In genomic region chr10:128588775-128589463, GRCm38 (mm10) we compare ENCODE assay signal across 8 mouse cellular contexts. TPM values are rescaled to one million over a fixed set of nuclear protein-coding genes. Genes with fewer than 3 reads are reported as not detected.
A peak's percentile ranks its signal among the peaks of the same experiment; 100 is the strongest.
DNase-seq lines count a peak whose midpoint lies in the region; ATAC-seq and TF ChIP-seq lines count a peak whose summit lies in the region.

No protein-coding gene starts in this region.

- ATAC-seq in hindbrain, embryonic 11.5 days (ENCODE audit: low FRiP score), result peak; percentile 8; the same call in 1 of the 2 replicates
- no peak for ATAC-seq in limb, embryonic 14.5 days (ENCODE audit: low FRiP score, low read depth)
- ATAC-seq in cerebellum, adult (ENCODE audit: insufficient number of reproducible peaks, low FRiP score, low TSS enrichment), result no peak

- H3K36me3 ChIP-seq in spleen, adult 2 months (ENCODE audit: control insufficient read depth, insufficient read depth, low read length), result no peaks in the 10 kb centered on the region
- H3K36me3 ChIP-seq in hindbrain, embryonic 11.5 days (ENCODE audit: control insufficient read depth, insufficient read depth, low read length), result no peaks in the 10 kb centered on the region
- H3K36me3 ChIP-seq in limb, embryonic 14.5 days (ENCODE audit: control insufficient read depth, insufficient read depth, low read length), result no peaks in the 10 kb centered on the region

- peak overlapping the region; percentile 66 for H3K4me3 ChIP-seq in spleen, adult 2 months (ENCODE audit: extremely low read depth, insufficient read depth, insufficient read length)
- H3K4me3 ChIP-seq in hindbrain, embryonic 11.5 days (ENCODE audit: low read depth, low read length), result peak overlapping the region; percentile 66
- peak overlapping the region; percentile 62 for H3K4me3 ChIP-seq in limb, embryonic 14.5 days (replicated peaks; ENCODE audit: low read length)
- peak overlapping the region; percentile 68 for H3K4me3 ChIP-seq in olfactory bulb, adult 2 months (ENCODE audit: insufficient read depth, low read depth, low read length)

- H3K9ac ChIP-seq in hindbrain, embryonic 11.5 days (ENCODE audit: low read depth, low read length), result 0 out of 2 replicates have a peak overlapping the region, but pooled peaks have one; percentile 23
- peak overlapping the region; percentile 55 for H3K9ac ChIP-seq in limb, embryonic 14.5 days (ENCODE audit: low read depth, low read length, severe bottlenecking)

- TF ChIP-seq POLR2A in spleen, adult 2 months (IDR thresholded peaks at IDR 0.05; ENCODE audit: low read depth, low read length), result no peak
- TF ChIP-seq POLR2A in limb, embryonic 14.5 days (IDR thresholded peaks at IDR 0.05; ENCODE audit: borderline replicate concordance, extremely low read depth, insufficient read depth, insufficient read length), result no peak
- no peak for TF ChIP-seq POLR2A in olfactory bulb, adult 2 months (IDR thresholded peaks at IDR 0.05; ENCODE audit: insufficient read depth, low read depth, low read length)

- H3K27ac ChIP-seq in spleen, adult 2 months (ENCODE audit: insufficient read depth, low read length), result no peak overlapping the region
- H3K27ac ChIP-seq in hindbrain, embryonic 11.5 days (ENCODE audit: low read depth, low read length), result peak overlapping the region; percentile 30; the same call in 1 of the 2 replicates
- H3K27ac ChIP-seq in limb, embryonic 14.5 days (replicated peaks; ENCODE audit: low read depth, low read length), result peak overlapping the region; percentile 65; the same call in 1 of the 2 replicates
- no peak overlapping the region for H3K27ac ChIP-seq in olfactory bulb, adult 2 months (ENCODE audit: insufficient read depth, low read depth, low read length)

- peaks cover 6% of the 10 kb centered on the region for H3K4me1 ChIP-seq in spleen, adult 2 months (ENCODE audit: control insufficient read depth, insufficient read depth, insufficient read length)
- 0 out of 2 replicates have a peak, but pooled peaks cover 4% of the 10 kb centered on the region for H3K4me1 ChIP-seq in hindbrain, embryonic 11.5 days (replicated peaks; ENCODE audit: control insufficient read depth, insufficient read depth, low read length)
- H3K4me1 ChIP-seq in limb, embryonic 14.5 days (ENCODE audit: control insufficient read depth, insufficient read depth, low read length), result peaks cover 7% of the 10 kb centered on the region; the same call in 1 of the 2 replicates
- peaks cover 7% of the 10 kb centered on the region for H3K4me1 ChIP-seq in olfactory bulb, adult 2 months (ENCODE audit: control insufficient read depth, insufficient read depth, low read length)

- no peak for TF ChIP-seq CTCF in spleen, adult 2 months (IDR thresholded peaks at IDR 0.05; ENCODE audit: extremely low read depth, insufficient read depth, insufficient read length, insufficient replicate concordance)
- TF ChIP-seq CTCF in olfactory bulb, adult 2 months (IDR thresholded peaks at IDR 0.05; ENCODE audit: insufficient read depth, low read depth, low read length), result no peak

- WGBS in spleen, adult 2 months, result 15% methylated on average over 23 of the region's 23 CpGs
- 2% methylated on average over 23 of the region's 23 CpGs for WGBS in hindbrain, embryonic 11.5 days
- 2% methylated on average over 23 of the region's 23 CpGs for whole genome bisulfite sequencing in limb, embryonic 14.5 days
- WGBS in olfactory bulb, adult 2 months, result 9% methylated on average over 23 of the region's 23 CpGs

- peak overlapping the region; percentile 94 for H3K4me2 ChIP-seq in hindbrain, embryonic 11.5 days (replicated peaks; ENCODE audit: low read depth, low read length)
- H3K4me2 ChIP-seq in limb, embryonic 14.5 days (replicated peaks; ENCODE audit: low read depth, low read length, severe bottlenecking), result peak overlapping the region; percentile 99

- DNase-seq in spleen, adult 2 months (ENCODE audit: low read depth in 1 of 2, low spot score in 2 of 2), result no peak
- DNase-seq in spleen, adult 18-20 months, result no peak
- DNase-seq in hindbrain, embryonic 11.5 days (ENCODE audit: low spot score), result peak; percentile 34
- DNase-seq in limb, embryonic 14.5 days (ENCODE audit: low spot score), result no peak
- no peak for DNase-seq in frontal cortex, postnatal 25 days (ENCODE audit: low spot score in 2 of 2)
- DNase-seq in frontal cortex, postnatal 10 days (ENCODE audit: low spot score in 2 of 2), result no peak

- H3K9me3 ChIP-seq in hindbrain, embryonic 11.5 days (ENCODE audit: control insufficient read depth, low read length), result no peaks in the 10 kb centered on the region
- no peaks in the 10 kb centered on the region for H3K9me3 ChIP-seq in limb, embryonic 14.5 days (ENCODE audit: control insufficient read depth, low read length)

- peaks cover 11% of the 10 kb centered on the region for H3K27me3 ChIP-seq in spleen, adult 2 months (ENCODE audit: control insufficient read depth, insufficient read depth, low read length)
- H3K27me3 ChIP-seq in hindbrain, embryonic 11.5 days (ENCODE audit: control insufficient read depth, insufficient read depth, low read length), result peaks cover 35% of the 10 kb centered on the region
- peaks cover 31% of the 10 kb centered on the region for H3K27me3 ChIP-seq in limb, embryonic 14.5 days (ENCODE audit: control insufficient read depth, insufficient read depth, low read length)

RNA-seq across cellular contexts. Expression of gene Erbb3, which starts 0.5 kb away (rescaled TPM):
- 1.6 TPM in 2 replicates for polyA plus RNA-seq in spleen, adult 2 months (2012; rRNA removed)
- polyA plus RNA-seq in hindbrain, embryonic 11.5 days (2014; fragmentation: Nextera tagmentation; extraction: Ambion mirVana), result 4.6 and 7.0 TPM in 2 replicates
- polyA plus RNA-seq in limb, embryonic 14.5 days (2012; rRNA removed), result 17.5 and 18.2 TPM in 2 replicates
- polyA plus RNA-seq in limb, embryonic 14.5 days (2014; fragmentation: Nextera tagmentation; extraction: Ambion mirVana), result 19.6 and 21.1 TPM in 2 replicates
- polyA plus RNA-seq in olfactory bulb, adult 2 months (2012; ENCODE audit: insufficient read depth, insufficient read length, low replicate concordance, missing spikeins), result not detected in 2 replicates

RNA-seq across cellular contexts. Expression of gene Pa2g4, which starts 23.1 kb away (rescaled TPM):
- polyA plus RNA-seq in spleen, adult 2 months (2012; rRNA removed), result 16.8 and 18.9 TPM in 2 replicates
- polyA plus RNA-seq in hindbrain, embryonic 11.5 days (2014; fragmentation: Nextera tagmentation; extraction: Ambion mirVana), result 220 and 243 TPM in 2 replicates
- polyA plus RNA-seq in limb, embryonic 14.5 days (2012; rRNA removed), result 111 and 186 TPM in 2 replicates
- 207 and 210 TPM in 2 replicates for polyA plus RNA-seq in limb, embryonic 14.5 days (2014; fragmentation: Nextera tagmentation; extraction: Ambion mirVana)
- polyA plus RNA-seq in olfactory bulb, adult 2 months (2012; ENCODE audit: insufficient read depth, insufficient read length, low replicate concordance, missing spikeins), result not detected in 2 replicates

RNA-seq across cellular contexts. Expression of gene Rps26, which starts 37.6 kb away (rescaled TPM):
- polyA plus RNA-seq in spleen, adult 2 months (2012; rRNA removed), result 929 and 934 TPM in 2 replicates
- 596 and 615 TPM in 2 replicates for polyA plus RNA-seq in hindbrain, embryonic 11.5 days (2014; fragmentation: Nextera tagmentation; extraction: Ambion mirVana)
- polyA plus RNA-seq in limb, embryonic 14.5 days (2012; rRNA removed), result 1,619 and 1,662 TPM in 2 replicates
- polyA plus RNA-seq in limb, embryonic 14.5 days (2014; fragmentation: Nextera tagmentation; extraction: Ambion mirVana), result 1,135 and 1,177 TPM in 2 replicates
- polyA plus RNA-seq in olfactory bulb, adult 2 months (2012; ENCODE audit: insufficient read depth, insufficient read length, low replicate concordance, missing spikeins), result not detected in 2 replicates

RNA-seq across cellular contexts. Expression of gene Rpl41, which starts 39.8 kb away (rescaled TPM):
- 2,135 and 2,270 TPM in 2 replicates for polyA plus RNA-seq in spleen, adult 2 months (2012; rRNA removed)
- 2,785 and 2,836 TPM in 2 replicates for polyA plus RNA-seq in hindbrain, embryonic 11.5 days (2014; fragmentation: Nextera tagmentation; extraction: Ambion mirVana)
- polyA plus RNA-seq in limb, embryonic 14.5 days (2012; rRNA removed), result 2,621 and 3,931 TPM in 2 replicates
- 4,572 and 4,920 TPM in 2 replicates for polyA plus RNA-seq in limb, embryonic 14.5 days (2014; fragmentation: Nextera tagmentation; extraction: Ambion mirVana)
- polyA plus RNA-seq in olfactory bulb, adult 2 months (2012; ENCODE audit: insufficient read depth, insufficient read length, low replicate concordance, missing spikeins), result not detected in 2 replicates

RNA-seq across cellular contexts. Expression of gene Zc3h10, which starts 41.3 kb away (rescaled TPM):
- polyA plus RNA-seq in spleen, adult 2 months (2012; rRNA removed), result 17.4 and 19.9 TPM in 2 replicates
- 14.1 and 15.0 TPM in 2 replicates for polyA plus RNA-seq in hindbrain, embryonic 11.5 days (2014; fragmentation: Nextera tagmentation; extraction: Ambion mirVana)
- polyA plus RNA-seq in limb, embryonic 14.5 days (2012; rRNA removed), result 15.2 and 17.2 TPM in 2 replicates
- polyA plus RNA-seq in limb, embryonic 14.5 days (2014; fragmentation: Nextera tagmentation; extraction: Ambion mirVana), result 13.7 and 14.5 TPM in 2 replicates
- polyA plus RNA-seq in olfactory bulb, adult 2 months (2012; ENCODE audit: insufficient read depth, insufficient read length, low replicate concordance, missing spikeins), result not detected in 2 replicates

Comparison
In these comparisons a context has a peak if more than half of its experiments do, and no peak if none do; other contexts are left out.
1. H3K27ac ChIP-seq: peak in hindbrain, embryonic 11.5 days (single experiment) and limb, embryonic 14.5 days (single experiment); none in spleen, adult 2 months (single experiment) and olfactory bulb, adult 2 months (single experiment).
2. Peak in every context shown above with its lines, with median percentiles within 50 percentile points of each other: H3K4me3 ChIP-seq.